Mouse (Mus musculus) heart, embryonic 14.5 days (tissue): ENCODE measurements around the gene Sh3rf1. TPM values are rescaled to one million over a fixed set of nuclear protein-coding genes. Genes with fewer than 3 reads are reported as not detected.
A peak's percentile ranks its signal among the peaks of the same experiment; 100 is the strongest.

Experiments
- ATAC-seq: fragments of 200-750 bp; cut with Nextera tagmentation; 2 replicates; pipeline ENCODE4 v1.8.0; 2017; ENCODE audit warnings: low read depth, moderate TSS enrichment; ENCODE audit not compliant: insufficient number of reproducible peaks, insufficient read depth, low FRiP score
- H3K27ac ChIP-seq, 2 experiments: fragments of 200-500 bp in 1 of 2; fragments of 300-500 bp in 1 of 2; sonication (generic) in 1 of 2; replicated peaks in 1 of 2; 2 replicates each; pipeline ENCODE4 v1.5.1; 2012 to 2014; ENCODE audit warnings: low read depth in 2 of 2, low read length in 2 of 2, control low read depth in 1 of 2, mild to moderate bottlenecking in 1 of 2, mixed read lengths in 1 of 2; ENCODE audit not compliant: control insufficient read depth in 1 of 2, insufficient read depth in 1 of 2
- H3K27me3 ChIP-seq: fragments of 300-500 bp; sonication (generic); 2 replicates; pipeline ENCODE4 v1.6.1; 2014; ENCODE audit warnings: mild to moderate bottlenecking, low read length, control low read depth; ENCODE audit not compliant: control insufficient read depth, insufficient read depth
- H3K36me3 ChIP-seq: fragments of 300-500 bp; sonication (generic); 2 replicates; pipeline ENCODE4 v1.6.1; 2014; ENCODE audit warnings: mild to moderate bottlenecking, control low read depth, low read length, mixed read lengths; ENCODE audit not compliant: control insufficient read depth, insufficient read depth
- H3K4me1 ChIP-seq, 2 experiments: fragments of 200-500 bp in 1 of 2; fragments of 300-500 bp in 1 of 2; sonication (generic) in 1 of 2; 2 replicates each; pipeline ENCODE4 v1.6.1; 2012 to 2014; ENCODE audit warnings: low read length in 2 of 2, control low read depth in 1 of 2, mixed read lengths in 1 of 2; ENCODE audit not compliant: control insufficient read depth in 2 of 2, insufficient read depth in 2 of 2
- H3K4me2 ChIP-seq: fragments of 300-500 bp; sonication (generic); 2 replicates; pipeline ENCODE4 v1.6.1; 2014; ENCODE audit warnings: mild to moderate bottlenecking, low read length
- H3K4me3 ChIP-seq, 2 experiments: fragments of 200-500 bp in 1 of 2; fragments of 300-500 bp in 1 of 2; sonication (generic) in 1 of 2; 2 replicates each; pipeline ENCODE4 v1.5.1; 2012 to 2014; ENCODE audit warnings: low read length in 2 of 2, mild to moderate bottlenecking in 2 of 2, control low read depth in 1 of 2, low read depth in 1 of 2, moderate library complexity in 1 of 2; ENCODE audit not compliant: control insufficient read depth in 1 of 2, insufficient read depth in 1 of 2
- H3K9ac ChIP-seq: fragments of 300-500 bp; sonication (generic); 2 replicates; pipeline ENCODE4 v1.6.1; 2014; ENCODE audit warnings: mild to moderate bottlenecking, low read length
- H3K9me3 ChIP-seq: fragments of 300-500 bp; sonication (generic); 2 replicates; pipeline ENCODE4 v1.6.1; 2016; ENCODE audit warnings: low read length, control low read depth; ENCODE audit not compliant: control insufficient read depth
- WGBS: fragments of 180-500 bp; shearing (Covaris S2); extraction: QIAGEN DNeasy Blood & Tissue Kit; methylation state at CpG from one replicate; pipeline ENCODE4 v1.1.7; 2014; 5-methylcytosine and 5-hydroxymethylcytosine counted together
- polyA plus RNA-seq: library from polyadenylated mRNA; unstranded; fragments of >200 nt; fragmentation: Nextera tagmentation; extraction: Ambion mirVana; gene quantifications from 2 replicates; pipeline ENCODE4 v1.2.1, GENCODE M21; 2014

The Sh3rf1 gene
- polyA plus RNA-seq, 1 experiment from 2014 or later = 4.9 TPM

DNA sequence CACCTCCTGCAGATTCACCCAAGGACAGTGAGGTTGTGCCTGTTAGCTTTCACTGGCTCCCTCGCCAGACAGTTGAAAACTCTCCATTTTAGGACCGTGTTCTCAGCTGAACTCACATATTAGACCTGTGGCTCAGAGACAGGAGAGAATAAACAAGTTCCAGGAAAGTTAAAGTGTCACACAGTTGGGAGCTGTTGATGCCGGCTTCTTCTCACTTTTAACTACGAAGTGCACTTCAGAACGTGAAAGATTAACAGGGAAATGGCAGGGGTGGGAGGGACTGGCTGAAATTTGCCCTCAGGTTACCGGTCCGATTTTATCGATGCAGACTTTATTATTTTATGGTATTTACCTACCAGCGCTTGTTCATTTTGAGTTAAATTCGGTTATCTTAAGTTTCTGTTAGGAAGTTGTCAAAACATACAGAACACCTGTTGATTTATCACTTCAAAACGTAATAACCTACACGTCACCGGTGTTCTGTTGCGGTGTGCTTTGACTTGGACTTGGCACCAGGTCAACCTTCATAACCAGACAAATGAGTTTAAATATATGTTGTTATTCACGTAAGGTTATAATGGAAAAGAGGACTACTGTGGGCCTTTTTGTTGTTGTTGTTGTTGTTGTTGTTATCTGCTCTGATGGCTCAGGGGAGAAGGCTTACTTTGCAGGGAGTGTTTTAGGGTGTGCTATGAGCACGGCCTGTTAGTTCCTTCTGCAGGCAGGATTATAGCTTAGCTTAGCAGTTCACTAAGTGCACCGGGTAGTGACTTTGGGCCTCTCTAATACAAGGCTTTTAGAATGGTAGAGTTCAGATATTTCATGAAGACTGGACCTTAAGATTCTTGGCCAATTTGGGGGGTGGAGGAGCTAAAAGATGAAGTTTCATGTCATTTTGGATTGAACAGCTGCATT, 49.9 kb downstream of the Sh3rf1 start:
- Histone ChIP-seq H3K36me3 (no peaks in the 10 kb centered on the region), H3K27me3 (no peaks in the 10 kb centered on the region), H3K9ac (no peak overlapping the region), H3K4me3 (no peak overlapping the region), H3K27ac (0 out of 4 replicates have a peak overlapping the region, but pooled peaks of 1 of the 2 experiments have one; percentile 38), H3K4me1 (peaks cover 30 to 34% of the 10 kb centered on the region in 2 experiments), H3K4me2 (no peak overlapping the region), H3K9me3 (no peaks in the 10 kb centered on the region)
- ATAC-seq = no peak
- 68% methylated on average over 17 of the region's 17 CpGs for WGBS

- peak overlapping the region in 1 of 2 experiments; percentile 65; a peak in 2 of 4 replicates for H3K27ac ChIP-seq
- 28% methylated on average over 10 of the region's 10 CpGs for WGBS
- H3K9ac ChIP-seq = no peak overlapping the region
- H3K4me1 ChIP-seq = peaks cover 30 to 34% of the 10 kb centered on the region in 2 experiments
- no peak for ATAC-seq
- no peak overlapping the region for H3K4me3 ChIP-seq
- H3K4me2 ChIP-seq = no peak overlapping the region
- H3K36me3 ChIP-seq = no peaks in the 10 kb centered on the region
- H3K9me3 ChIP-seq = no peaks in the 10 kb centered on the region
- H3K27me3 ChIP-seq = no peaks in the 10 kb centered on the region
These were observed 51.2 kb downstream of the Sh3rf1 start for GRCm38 (mm10) chr8:61274602-61275462.

GRCm38 (mm10) chr8:61275463-61276356, 52.0 kb downstream of the Sh3rf1 start:
- Histone ChIP-seq H3K27me3 (no peaks in the 10 kb centered on the region), H3K4me2 (no peak overlapping the region), H3K9ac (no peak overlapping the region), H3K4me3 (no peak overlapping the region), H3K27ac (peak overlapping the region; percentile 51 to 65; a peak in 3 of 4 replicates), H3K4me1 (peaks cover 30 to 34% of the 10 kb centered on the region in 2 experiments), H3K9me3 (no peaks in the 10 kb centered on the region), H3K36me3 (no peaks in the 10 kb centered on the region)
- WGBS = 53% methylated on average over 11 of the region's 11 CpGs
- ATAC-seq = no peak

GRCm38 (mm10) chr8:61276397-61276796, 52.7 kb downstream of the Sh3rf1 start:
- peak overlapping the region in 1 of 2 experiments; percentile 51; a peak in 1 of 4 replicates for H3K27ac ChIP-seq
- ATAC-seq = no peak

GRCm38 (mm10) chr8:61279030-61279429, 55.4 kb downstream of the Sh3rf1 start:
- Histone ChIP-seq H3K4me2 (no peak overlapping the region), H3K9ac (no peak overlapping the region), H3K9me3 (no peaks in the 10 kb centered on the region), H3K36me3 (no peaks in the 10 kb centered on the region), H3K4me1 (peaks cover 36 to 41% of the 10 kb centered on the region in 2 experiments), H3K4me3 (no peak overlapping the region), H3K27me3 (no peaks in the 10 kb centered on the region), H3K27ac (no peak overlapping the region)
- ATAC-seq = no peak
- 80% methylated on average over 10 of the region's 10 CpGs for WGBS

More at GRCm38 (mm10) chr8:61276397-61276796, 52.7 kb downstream of the Sh3rf1 start:
- H3K4me3 ChIP-seq = no peak overlapping the region
- no peak overlapping the region for H3K9ac ChIP-seq
- H3K9me3 ChIP-seq = no peaks in the 10 kb centered on the region
- WGBS = 78% methylated on average over 5 of the region's 5 CpGs
- peaks cover 30 to 34% of the 10 kb centered on the region in 2 experiments for H3K4me1 ChIP-seq
- H3K27me3 ChIP-seq = no peaks in the 10 kb centered on the region
- no peaks in the 10 kb centered on the region for H3K36me3 ChIP-seq
- no peak overlapping the region for H3K4me2 ChIP-seq

DNA sequence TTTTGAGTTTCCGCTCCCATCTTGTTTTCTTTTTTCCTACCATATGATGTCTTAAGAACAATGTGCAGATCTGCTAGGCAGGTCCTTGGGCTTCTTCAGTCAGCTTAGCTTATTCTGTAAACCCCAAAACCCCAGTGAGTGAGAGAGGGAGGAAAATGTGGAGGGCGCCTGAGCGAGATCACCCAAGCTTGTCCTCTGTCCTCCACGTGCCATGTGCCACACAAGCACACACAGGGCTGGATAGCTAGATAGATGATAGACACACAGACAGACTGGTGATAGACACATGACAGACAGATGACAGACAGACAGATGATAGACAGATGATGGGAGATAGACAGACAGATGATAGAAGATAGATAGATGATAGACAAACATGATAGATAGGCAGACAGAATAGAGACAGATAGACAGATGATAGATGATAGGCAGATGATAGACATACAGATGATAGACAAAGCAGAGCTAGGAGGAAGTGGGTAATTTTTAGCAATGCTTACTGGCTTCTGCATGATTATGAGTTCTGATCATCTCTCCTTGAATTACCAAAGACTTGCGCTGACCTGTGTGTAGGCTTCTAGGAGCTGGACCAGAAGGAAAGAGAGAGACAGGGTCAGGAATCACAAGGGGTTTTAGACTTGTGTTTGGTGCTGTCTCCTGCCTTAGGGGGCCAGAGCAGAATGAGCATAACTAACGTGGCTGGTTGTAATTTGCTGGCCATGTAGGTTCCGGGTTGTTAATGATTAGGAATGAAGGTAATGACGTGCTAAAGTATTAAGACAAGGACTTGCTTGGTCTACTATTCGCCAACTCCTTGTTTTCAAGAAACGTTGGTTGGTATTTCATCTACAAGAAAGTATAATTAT, 58.9 kb downstream of the Sh3rf1 start:
- no peaks in the 10 kb centered on the region for H3K9me3 ChIP-seq
- H3K9ac ChIP-seq = no peak overlapping the region
- ATAC-seq = no peak
- H3K27ac ChIP-seq = no peak overlapping the region
- 53% methylated on average over 10 of the region's 10 CpGs for WGBS
- H3K36me3 ChIP-seq = no peaks in the 10 kb centered on the region
- no peak overlapping the region for H3K4me2 ChIP-seq
- H3K4me1 ChIP-seq = peaks cover 17 to 18% of the 10 kb centered on the region in 2 experiments
- no peaks in the 10 kb centered on the region for H3K27me3 ChIP-seq
- H3K4me3 ChIP-seq = no peak overlapping the region
